Mouse (Mus musculus): Measurements from ENCODE around the gene Olfr418. TPM values are rescaled to one million over a fixed set of nuclear protein-coding genes. Genes with fewer than 3 reads are reported as not detected.
A peak's percentile ranks its signal among the peaks of the same experiment; 100 is the strongest.
"Not testable (repeated sequence)": the region's sequence is repeated elsewhere in the genome, so short reads cannot be mapped to it uniquely, and the experiment has no call there.

The Olfr418 gene
- not detected in 2 replicates for total RNA-seq (2015)
- not detected in 2 replicates for total RNA-seq (2017)

- ATAC-seq (replicated peaks; ENCODE audit: poor library complexity) = no peak
These were observed at the start of gene Olfr418 for GRCm38 (mm10) chr1:173265701-173266100. Gene Olfr418 (plus strand): TSS chr1:173266001.

- ATAC-seq (replicated peaks; ENCODE audit: poor library complexity) = peak; percentile 55
These were observed 49.3 kb upstream of the Olfr418 start for GRCm38 (mm10) chr1:173216481-173216880.

GRCm38 (mm10) chr1:173227081-173227480, 38.7 kb upstream of the Olfr418 start, which contains the start of gene Fcer1a:
Gene Fcer1a (minus strand): TSS chr1:173227214.
- ATAC-seq (replicated peaks; ENCODE audit: poor library complexity) = peak; percentile 39

GRCm38 (mm10) chr1:173237004-173237403, 28.8 kb upstream of the Olfr418 start:
- ATAC-seq (replicated peaks; ENCODE audit: poor library complexity) = peak; percentile 70

- no peak for ATAC-seq (replicated peaks; ENCODE audit: poor library complexity)
These were observed 15.9 kb upstream of the Olfr418 start for GRCm38 (mm10) chr1:173249888-173250287.

GRCm38 (mm10) chr1:173277677-173278076, 11.9 kb downstream of the Olfr418 start, which contains the start of gene Mptx2:
Gene Mptx2 (minus strand): TSS chr1:173277777.
- no peak for ATAC-seq (replicated peaks; ENCODE audit: poor library complexity)

GRCm38 (mm10) chr1:173302795-173303194, 37.0 kb downstream of the Olfr418 start:
- not testable (repeated sequence) for ATAC-seq (replicated peaks; ENCODE audit: poor library complexity)

GRCm38 (mm10) chr1:173313535-173314050, 47.8 kb downstream of the Olfr418 start:
- peak; percentile 40 for ATAC-seq (replicated peaks; ENCODE audit: poor library complexity)

- ATAC-seq (replicated peaks; ENCODE audit: poor library complexity) = no peak
These were observed 49.9 kb downstream of the Olfr418 start for GRCm38 (mm10) chr1:173315725-173316124.

GRCm38 (mm10) chr1:173317925-173318477, 52.2 kb downstream of the Olfr418 start:
- ATAC-seq (replicated peaks; ENCODE audit: poor library complexity) = peak; percentile 40

GRCm38 (mm10) chr1:173321593-173322248, 55.9 kb downstream of the Olfr418 start:
- ATAC-seq (replicated peaks; ENCODE audit: poor library complexity) = no peak

- no peak for ATAC-seq (replicated peaks; ENCODE audit: poor library complexity)
These were observed 56.4 kb downstream of the Olfr418 start for GRCm38 (mm10) chr1:173322249-173322627.

Other genes with a start within 250 kb of the Olfr418 start
- not detected in 2 replicates for gene Olfr1408, start 128.6 kb upstream of the Olfr418 start, total RNA-seq (2015)
- not detected in 2 replicates for gene Olfr1408, start 128.6 kb upstream of the Olfr418 start, total RNA-seq (2017)
- not detected in 2 replicates for gene Olfr1406, start 75.4 kb upstream of the Olfr418 start, total RNA-seq (2015)
- not detected in 2 replicates for gene Olfr1406, start 75.4 kb upstream of the Olfr418 start, total RNA-seq (2017)
- not detected in 2 replicates for gene Olfr218, start 68.2 kb upstream of the Olfr418 start, total RNA-seq (2015)
- not detected in 2 replicates for gene Olfr218, start 68.2 kb upstream of the Olfr418 start, total RNA-seq (2017)
- not detected in 2 replicates for gene Olfr1404, start 53.6 kb upstream of the Olfr418 start, total RNA-seq (2015)
- not detected in 2 replicates for gene Olfr1404, start 53.6 kb upstream of the Olfr418 start, total RNA-seq (2017)
- gene Fcer1a, start 38.8 kb upstream of the Olfr418 start, total RNA-seq (2015) = 7.9 and 8.0 TPM in 2 replicates
- 0.74 and 3.7 TPM in 2 replicates for gene Fcer1a, start 38.8 kb upstream of the Olfr418 start, total RNA-seq (2017)
- gene Mptx2, start 11.8 kb downstream of the Olfr418 start, total RNA-seq (2015) = not detected in 2 replicates
- gene Mptx2, start 11.8 kb downstream of the Olfr418 start, total RNA-seq (2017) = not detected in 2 replicates
- not detected in 2 replicates for gene Ackr1, start 67.7 kb downstream of the Olfr418 start, total RNA-seq (2015)
- gene Ackr1, start 67.7 kb downstream of the Olfr418 start, total RNA-seq (2017) = not detected in 2 replicates
- 56.5 and 62.8 TPM in 2 replicates for gene Aim2, start 84.9 kb downstream of the Olfr418 start, total RNA-seq (2015)
- 65.3 and 67.4 TPM in 2 replicates for gene Aim2, start 84.9 kb downstream of the Olfr418 start, total RNA-seq (2017)
- gene Cadm3, start 101.7 kb downstream of the Olfr418 start, total RNA-seq (2015) = 0.22 TPM in 1 of 2 replicates, not detected in the other
- gene Cadm3, start 101.7 kb downstream of the Olfr418 start, total RNA-seq (2017) = 0.14 TPM in 1 of 2 replicates, not detected in the other
- 0.20 and 0.25 TPM in 2 replicates for gene Ifi206, start 225.0 kb downstream of the Olfr418 start, total RNA-seq (2015)
- gene Ifi206, start 225.0 kb downstream of the Olfr418 start, total RNA-seq (2017) = 0.07 and 0.17 TPM in 2 replicates

Data from megakaryocyte progenitor cell, adult 5-6 weeks (primary cell).